ENCODE assay signal across 17 mouse cellular contexts in the genomic region with DNA sequence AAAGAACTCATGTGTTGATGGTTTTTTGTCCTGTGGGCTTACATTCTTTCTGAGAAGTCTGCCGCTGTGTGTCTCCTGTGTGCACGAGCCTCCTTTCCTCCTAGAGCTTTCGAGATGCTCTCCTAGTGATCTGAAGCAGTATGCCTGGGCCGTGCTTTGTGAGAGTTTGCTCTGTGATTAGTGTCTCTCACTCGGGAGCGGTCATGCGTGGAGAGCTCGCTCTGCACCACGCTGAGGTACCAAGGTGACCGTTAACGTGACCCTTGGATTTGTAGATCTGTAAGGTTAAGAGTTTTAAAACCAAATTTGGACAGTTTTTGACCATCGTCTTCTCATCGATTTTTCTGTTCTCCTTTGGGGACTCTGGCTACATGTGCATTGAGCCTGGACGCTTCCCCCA. TPM values are rescaled to one million over a fixed set of nuclear protein-coding genes. Genes with fewer than 3 reads are reported as not detected.
DNase-seq lines count a peak whose midpoint lies in the region; ATAC-seq and TF ChIP-seq lines count a peak whose summit lies in the region.
"Had no signal": no experiment of that assay in that cellular context is flagged by ENCODE, and none has a peak within 500 bp of the region (broad histone marks: within the 10 kb centered on the region; RNA-seq: fewer than 3 reads in every experiment).

No protein-coding gene starts in this region.

- peak overlapping the region; percentile 17; the same call in 1 of the 2 replicates for H3K4me2 ChIP-seq in hindbrain, embryonic 16.5 days (ENCODE audit: low read length)
- H3K4me2 ChIP-seq: embryonic facial prominence, embryonic 12.5 days; forebrain, embryonic 15.5 days; heart, embryonic 13.5 days had no signal

- no peaks in the 10 kb centered on the region for H3K9me3 ChIP-seq in hindbrain, embryonic 16.5 days (ENCODE audit: control insufficient read depth, low read length)
- H3K9me3 ChIP-seq in hindbrain, embryonic 10.5 days = no peaks in the 10 kb centered on the region
- H3K9me3 ChIP-seq: embryonic facial prominence, embryonic 12.5 days; forebrain, embryonic 15.5 days; heart, embryonic 13.5 days had no signal

- no peaks in the 10 kb centered on the region for H3K27me3 ChIP-seq in hindbrain, embryonic 16.5 days (replicated peaks; ENCODE audit: control insufficient read depth, insufficient read depth, low read length)
- 0 out of 2 replicates have a peak, but pooled peaks cover 7% of the 10 kb centered on the region for H3K27me3 ChIP-seq in hindbrain, embryonic 10.5 days (ENCODE audit: insufficient read depth, poor library complexity, severe bottlenecking)
- H3K27me3 ChIP-seq in kidney, adult 2 months (replicated peaks; ENCODE audit: control insufficient read depth, insufficient read depth, low read length) = no peaks in the 10 kb centered on the region
- H3K27me3 ChIP-seq: embryonic facial prominence, embryonic 12.5 days; forebrain, embryonic 15.5 days had no signal

- H3K36me3 ChIP-seq in hindbrain, embryonic 16.5 days (ENCODE audit: control insufficient read depth, insufficient read depth, low read length) = peaks cover 2% of the 10 kb centered on the region; the same call in 1 of the 2 replicates
- peaks cover 13% of the 10 kb centered on the region for H3K36me3 ChIP-seq in hindbrain, embryonic 10.5 days
- H3K36me3 ChIP-seq in kidney, adult 2 months (ENCODE audit: control insufficient read depth, insufficient read depth, low read length) = no peaks in the 10 kb centered on the region

- no peak for ATAC-seq in hindbrain, embryonic 16.5 days
- ATAC-seq: forebrain, embryonic 15.5 days had no signal

- peaks cover 17% of the 10 kb centered on the region for H3K4me1 ChIP-seq in hindbrain, embryonic 16.5 days (ENCODE audit: control insufficient read depth, insufficient read depth, low read depth, low read length)
- H3K4me1 ChIP-seq in hindbrain, embryonic 10.5 days (replicated peaks) = peaks cover 28% of the 10 kb centered on the region
- H3K4me1 ChIP-seq in kidney, adult 2 months (ENCODE audit: control insufficient read depth, insufficient read depth, low read length) = peaks cover 13% of the 10 kb centered on the region

- H3K27ac ChIP-seq in hindbrain, embryonic 16.5 days (ENCODE audit: low read depth, low read length) = no peak overlapping the region
- H3K27ac ChIP-seq in hindbrain, embryonic 10.5 days = no peak overlapping the region
- no peak overlapping the region for H3K27ac ChIP-seq in kidney, adult 2 months (ENCODE audit: insufficient read depth, low read depth, low read length)
- H3K27ac ChIP-seq: embryonic facial prominence, embryonic 12.5 days; forebrain, embryonic 15.5 days; heart, embryonic 13.5 days had no signal

- no peak for TF ChIP-seq POLR2A in kidney, adult 2 months (IDR thresholded peaks at IDR 0.05; ENCODE audit: low read depth, low read length)

- DNase-seq in hindbrain, embryonic 10.5 days (ENCODE audit: low spot score) = no peak
- DNase-seq in kidney, adult 2 months = peak; percentile 70
- DNase-seq in kidney, postnatal 14 days = no peak
- peak; percentile 26 to 43 for DNase-seq in kidney, postnatal 4 days
- no peak for DNase-seq in kidney, postnatal 10 days
- peak; percentile 6 for DNase-seq in retina, postnatal 1 day
- no peak for DNase-seq in retina, embryonic 14.5 days (ENCODE audit: low spot score)
- DNase-seq: adrenal gland, postnatal 10 days; cerebellum, adult 11 months; cerebellum, adult 8-10 months; gastrocnemius, postnatal 36 days; heart, adult 11 months; heart, postnatal 36 days had no signal

- no peak for TF ChIP-seq CTCF in kidney, adult 2 months (conservative IDR thresholded peaks at IDR 0.05; ENCODE audit: insufficient read depth, insufficient read length, low read depth, low read length)

- no peak overlapping the region for H3K9ac ChIP-seq in hindbrain, embryonic 16.5 days (ENCODE audit: low read depth, low read length)
- H3K9ac ChIP-seq: embryonic facial prominence, embryonic 12.5 days; forebrain, embryonic 15.5 days; heart, embryonic 13.5 days had no signal

- WGBS in hindbrain, embryonic 16.5 days = 62% methylated on average over 14 of the region's 14 CpGs
- WGBS in hindbrain, embryonic 10.5 days = 60% methylated on average over 14 of the region's 14 CpGs
- 56% methylated on average over 14 of the region's 14 CpGs for WGBS in kidney, adult 2 months

- no peak overlapping the region for H3K4me3 ChIP-seq in hindbrain, embryonic 16.5 days (ENCODE audit: low read length)
- no peak overlapping the region for H3K4me3 ChIP-seq in hindbrain, embryonic 10.5 days
- no peak overlapping the region for H3K4me3 ChIP-seq in kidney, adult 2 months (ENCODE audit: insufficient read depth, low read depth, low read length)
- H3K4me3 ChIP-seq: embryonic facial prominence, embryonic 12.5 days; forebrain, embryonic 15.5 days; heart, embryonic 13.5 days had no signal

RNA-seq across cellular contexts. Expression of gene Entpd7, which starts 3.3 kb away (rescaled TPM):
- 8.1 and 8.3 TPM in 2 replicates for polyA plus RNA-seq in hindbrain, embryonic 16.5 days (2015; fragmentation: Nextera tagmentation; extraction: Ambion mirVana)
- 9.0 and 9.3 TPM in 2 replicates for polyA plus RNA-seq in hindbrain, embryonic 10.5 days (2016; fragmentation: Nextera tagmentation; extraction: Ambion mirVana)
- 6.1 and 6.5 TPM in 2 replicates for polyA plus RNA-seq in kidney, adult 2 months (2012; rRNA removed)

RNA-seq across cellular contexts. Expression of gene Slc25a28, which starts 18.1 kb away (rescaled TPM):
- polyA plus RNA-seq in hindbrain, embryonic 16.5 days (2015; fragmentation: Nextera tagmentation; extraction: Ambion mirVana) = 14.6 and 15.2 TPM in 2 replicates
- polyA plus RNA-seq in hindbrain, embryonic 10.5 days (2016; fragmentation: Nextera tagmentation; extraction: Ambion mirVana) = 9.2 and 12.3 TPM in 2 replicates
- 83.2 and 93.1 TPM in 2 replicates for polyA plus RNA-seq in kidney, adult 2 months (2012; rRNA removed)

RNA-seq across cellular contexts. Expression of gene Cutc, which starts 60.0 kb away (rescaled TPM):
- polyA plus RNA-seq in hindbrain, embryonic 16.5 days (2015; fragmentation: Nextera tagmentation; extraction: Ambion mirVana) = 7.3 and 7.7 TPM in 2 replicates
- 12.8 and 13.9 TPM in 2 replicates for polyA plus RNA-seq in hindbrain, embryonic 10.5 days (2016; fragmentation: Nextera tagmentation; extraction: Ambion mirVana)
- 10.2 and 12.7 TPM in 2 replicates for polyA plus RNA-seq in kidney, adult 2 months (2012; rRNA removed)

RNA-seq across cellular contexts. Expression of gene Cox15, which starts 60.0 kb away (rescaled TPM):
- 11.8 and 13.2 TPM in 2 replicates for polyA plus RNA-seq in hindbrain, embryonic 16.5 days (2015; fragmentation: Nextera tagmentation; extraction: Ambion mirVana)
- 14.1 and 15.3 TPM in 2 replicates for polyA plus RNA-seq in hindbrain, embryonic 10.5 days (2016; fragmentation: Nextera tagmentation; extraction: Ambion mirVana)
- polyA plus RNA-seq in kidney, adult 2 months (2012; rRNA removed) = 25.5 and 28.4 TPM in 2 replicates

Comparison
In these comparisons a context has a peak if more than half of its experiments do, and no peak if none do; other contexts are left out.
1. DNase-seq: peak in kidney, adult 2 months (single experiment), kidney, postnatal 4 days (2 of 2) and retina, postnatal 1 day (single experiment); none in hindbrain, embryonic 10.5 days (single experiment), kidney, postnatal 14 days (single experiment), kidney, postnatal 10 days (single experiment) and retina, embryonic 14.5 days (single experiment).